Mouse (Mus musculus) stomach, embryonic 16.5 days (tissue): ENCODE results near the gene BC005624. TPM values are rescaled to one million over a fixed set of nuclear protein-coding genes. Genes with fewer than 3 reads are reported as not detected.
A peak's percentile ranks its signal among the peaks of the same experiment; 100 is the strongest.

Experiments
- ATAC-seq: fragments of 200-750 bp; cut with Nextera tagmentation; 2 replicates; pipeline ENCODE4 v1.8.0; 2017; ENCODE audit warnings: moderate number of reproducible peaks, moderate TSS enrichment; ENCODE audit not compliant: insufficient read depth, low FRiP score
- H3K27ac ChIP-seq: fragments of 300-500 bp; sonication (generic); 2 replicates; pipeline ENCODE4 v1.5.1; 2014; ENCODE audit warnings: low read length
- H3K27me3 ChIP-seq: fragments of 300-500 bp; sonication (generic); 2 replicates; pipeline ENCODE4 v1.6.1; 2014; ENCODE audit warnings: low read length, control low read depth, mixed read lengths; ENCODE audit not compliant: control insufficient read depth, insufficient read depth
- H3K36me3 ChIP-seq: fragments of 300-500 bp; sonication (generic); 2 replicates; pipeline ENCODE4 v1.6.1; 2014; ENCODE audit warnings: low read length; ENCODE audit not compliant: control insufficient read depth, insufficient read depth
- H3K4me1 ChIP-seq: fragments of 300-500 bp; sonication (generic); 2 replicates; pipeline ENCODE4 v1.6.1; 2014; ENCODE audit warnings: low read length, control low read depth, mixed read lengths; ENCODE audit not compliant: control insufficient read depth, insufficient read depth
- H3K4me2 ChIP-seq: fragments of 300-500 bp; sonication (generic); 2 replicates; pipeline ENCODE4 v1.6.1; 2014; ENCODE audit warnings: low read depth, low read length, mixed read lengths
- H3K4me3 ChIP-seq: fragments of 300-500 bp; sonication (generic); replicated peaks from 2 replicates; pipeline ENCODE4 v1.5.1; 2014; ENCODE audit warnings: mild to moderate bottlenecking, low read length
- H3K9ac ChIP-seq: fragments of 300-500 bp; sonication (generic); 2 replicates; pipeline ENCODE4 v1.6.1; 2014; ENCODE audit warnings: low read length
- H3K9me3 ChIP-seq: fragments of 300-500 bp; sonication (generic); replicated peaks from 2 replicates; pipeline ENCODE4 v1.6.1; 2016; ENCODE audit warnings: low read length, control low read depth; ENCODE audit not compliant: control insufficient read depth
- WGBS: fragments of 180-500 bp; shearing (Covaris S2); extraction: QIAGEN DNeasy Blood & Tissue Kit; methylation state at CpG from one replicate; pipeline ENCODE4 v1.1.7; 2014; 5-methylcytosine and 5-hydroxymethylcytosine counted together
- polyA plus RNA-seq: library from polyadenylated mRNA; unstranded; fragments of >200 nt; fragmentation: Nextera tagmentation; extraction: Ambion mirVana; gene quantifications from 2 replicates; pipeline ENCODE4 v1.2.1, GENCODE M21; 2015

The BC005624 gene
- polyA plus RNA-seq, 1 experiment from 2014 or later = 54.6 TPM

- H3K36me3 ChIP-seq = no peaks in the 10 kb centered on the region
- no peaks in the 10 kb centered on the region for H3K9me3 ChIP-seq
- WGBS = 22% methylated on average over 14 of the region's 14 CpGs
- H3K27ac ChIP-seq = peak overlapping the region; percentile 47; the same call in 1 of the 2 replicates
- H3K4me2 ChIP-seq = no peak overlapping the region
- ATAC-seq = 0 out of 2 replicates have a peak, but pooled peaks have one; percentile 41
- peaks cover 33% of the 10 kb centered on the region for H3K4me1 ChIP-seq
- H3K9ac ChIP-seq = no peak overlapping the region
- no peak overlapping the region for H3K4me3 ChIP-seq
- no peaks in the 10 kb centered on the region for H3K27me3 ChIP-seq
These were observed 54.0 kb downstream of the BC005624 start for GRCm38 (mm10) chr2:30927844-30928628.

GRCm38 (mm10) chr2:30927151-30927781 is 54.7 kb downstream of the BC005624 start:
- Histone ChIP-seq H3K27me3 (no peaks in the 10 kb centered on the region), H3K4me1 (peaks cover 33% of the 10 kb centered on the region), H3K4me3 (no peak overlapping the region), H3K9ac (no peak overlapping the region), H3K4me2 (no peak overlapping the region), H3K36me3 (no peaks in the 10 kb centered on the region), H3K27ac (peak overlapping the region; percentile 31), H3K9me3 (no peaks in the 10 kb centered on the region)
- 52% methylated on average over 9 of the region's 9 CpGs for WGBS
- ATAC-seq = no peak

- no peak for ATAC-seq
- Histone ChIP-seq H3K4me3 (no peak overlapping the region), H3K9me3 (no peaks in the 10 kb centered on the region), H3K9ac (no peak overlapping the region), H3K4me1 (peaks cover 31% of the 10 kb centered on the region), H3K36me3 (no peaks in the 10 kb centered on the region), H3K27me3 (no peaks in the 10 kb centered on the region), H3K4me2 (no peak overlapping the region), H3K27ac (peak overlapping the region; percentile 31; the same call in 1 of the 2 replicates)
- 53% methylated on average over 4 of the region's 4 CpGs for WGBS
These were observed 55.6 kb downstream of the BC005624 start for GRCm38 (mm10) chr2:30926381-30926780.

GRCm38 (mm10) chr2:30925181-30925580 is 56.8 kb downstream of the BC005624 start:
- Histone ChIP-seq H3K9me3 (no peaks in the 10 kb centered on the region), H3K36me3 (no peaks in the 10 kb centered on the region), H3K27ac (no peak overlapping the region), H3K4me2 (no peak overlapping the region), H3K9ac (no peak overlapping the region), H3K4me1 (peaks cover 31% of the 10 kb centered on the region), H3K27me3 (no peaks in the 10 kb centered on the region), H3K4me3 (no peak overlapping the region)
- 83% methylated on average over 4 of the region's 4 CpGs for WGBS
- ATAC-seq = no peak

- peaks cover 27% of the 10 kb centered on the region for H3K4me1 ChIP-seq
- H3K27me3 ChIP-seq = no peaks in the 10 kb centered on the region
- WGBS = 54% methylated on average over 3 of the region's 3 CpGs
- ATAC-seq = no peak
- H3K9ac ChIP-seq = no peak overlapping the region
- no peaks in the 10 kb centered on the region for H3K36me3 ChIP-seq
- H3K9me3 ChIP-seq = no peaks in the 10 kb centered on the region
- H3K4me3 ChIP-seq = no peak overlapping the region
- H3K4me2 ChIP-seq = no peak overlapping the region
- H3K27ac ChIP-seq = no peak overlapping the region
These were observed 58.9 kb downstream of the BC005624 start for GRCm38 (mm10) chr2:30923099-30923498.

Other genes starting within 250 kb of the BC005624 start
- gene 1700001O22Rik, start 178.5 kb downstream of the BC005624 start, polyA plus RNA-seq = 1.5 and 1.7 TPM in 2 replicates
- 71.5 and 80.0 TPM in 2 replicates for gene Ntmt1, start 174.4 kb downstream of the BC005624 start, polyA plus RNA-seq
- 28.0 and 30.0 TPM in 2 replicates for gene Asb6, start 151.9 kb downstream of the BC005624 start, polyA plus RNA-seq
- 3.5 and 3.9 TPM in 2 replicates for gene Prrx2, start 147.2 kb downstream of the BC005624 start, polyA plus RNA-seq
- gene Ptges, start 52.3 kb downstream of the BC005624 start, polyA plus RNA-seq = 10.3 and 13.0 TPM in 2 replicates
- 33.6 and 34.8 TPM in 2 replicates for gene Tor1b, start 29.2 kb downstream of the BC005624 start, polyA plus RNA-seq
- 70.0 and 75.1 TPM in 2 replicates for gene Tor1a, start 14.3 kb downstream of the BC005624 start, polyA plus RNA-seq
- gene Usp20, start 78 bp upstream of the BC005624 start, polyA plus RNA-seq = 22.0 and 23.8 TPM in 2 replicates
- 34.6 and 36.8 TPM in 2 replicates for gene Fnbp1, start 159.8 kb upstream of the BC005624 start, polyA plus RNA-seq
- gene Gpr107, start 170.1 kb upstream of the BC005624 start, polyA plus RNA-seq = 34.8 and 39.3 TPM in 2 replicates